Mouse (Mus musculus): ENCODE measurements around the gene Drap1. TPM values are rescaled to one million over a fixed set of nuclear protein-coding genes. Genes with fewer than 3 reads are reported as not detected.

The Drap1 gene
- polyA plus RNA-seq, 1 experiment from 2014 or later: 150 TPM

DNA sequence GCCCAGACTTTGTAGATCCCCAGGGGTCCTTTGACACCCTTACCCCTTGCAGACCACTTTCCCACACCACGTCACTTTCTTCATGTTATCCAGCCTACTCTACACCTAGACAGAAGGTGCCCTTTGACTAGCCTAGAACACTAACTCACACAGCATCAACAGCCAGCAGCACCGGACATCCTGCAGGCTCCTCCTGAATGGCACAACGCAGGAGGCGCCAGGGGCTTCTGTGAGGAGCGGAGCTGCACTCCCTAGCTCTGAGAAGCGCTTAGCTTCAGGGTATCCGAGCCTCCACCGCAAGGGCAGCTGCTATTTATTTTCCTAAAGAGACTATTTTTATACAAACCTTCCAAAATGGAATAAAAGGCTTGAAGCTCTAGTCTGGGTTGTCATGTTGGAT is 30.8 kb upstream of the Drap1 start:
- H3K27ac ChIP-seq (ENCODE audit: low read depth, low read length): peak overlapping the region; percentile 94; the same call in 1 of the 2 replicates
- peak overlapping the region; percentile 87 for H3K4me3 ChIP-seq (ENCODE audit: low read depth, low read length)
- H3K9ac ChIP-seq (ENCODE audit: low read depth, low read length): peak overlapping the region; percentile 95
- no peak for ATAC-seq (replicated peaks; ENCODE audit: insufficient number of reproducible peaks, low FRiP score, low TSS enrichment)
- no peaks in the 10 kb centered on the region for H3K9me3 ChIP-seq (replicated peaks; ENCODE audit: control insufficient read depth, low read length)
- no peaks in the 10 kb centered on the region for H3K36me3 ChIP-seq (ENCODE audit: control insufficient read depth, insufficient read depth, low read length)
- peaks cover under 1% of the 10 kb centered on the region; the same call in 1 of the 2 replicates for H3K27me3 ChIP-seq (ENCODE audit: control insufficient read depth, insufficient read depth, low read length)
- 52% methylated on average over 8 of the region's 8 CpGs for WGBS (ENCODE audit: insufficient replicate concordance)
- peak overlapping the region; percentile 100 for H3K4me2 ChIP-seq
- peaks cover 19% of the 10 kb centered on the region for H3K4me1 ChIP-seq (ENCODE audit: control insufficient read depth, insufficient read depth, low read length)

DNA sequence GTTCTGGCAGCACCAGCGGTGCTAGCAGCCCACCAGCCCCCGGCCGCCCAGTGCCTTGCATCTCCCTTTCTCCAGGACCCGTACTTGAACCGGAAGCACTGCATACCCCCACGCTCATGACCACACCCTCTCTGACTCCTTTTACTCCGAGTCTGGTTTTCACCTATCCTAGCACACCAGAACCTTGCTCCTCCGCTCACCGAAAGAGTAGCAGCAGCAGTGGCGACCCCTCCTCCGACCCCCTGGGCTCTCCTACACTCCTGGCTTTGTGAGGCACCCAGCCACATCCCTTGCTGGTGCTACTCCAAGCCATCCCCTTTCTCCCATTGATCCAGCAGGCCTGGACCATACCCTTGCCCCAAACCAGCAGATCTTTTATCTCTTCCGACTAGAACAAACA is 30.3 kb upstream of the Drap1 start:
- peaks cover 5% of the 10 kb centered on the region; the same call in 1 of the 2 replicates for H3K27me3 ChIP-seq (ENCODE audit: control insufficient read depth, insufficient read depth, low read length)
- peaks cover 21% of the 10 kb centered on the region for H3K4me1 ChIP-seq (ENCODE audit: control insufficient read depth, insufficient read depth, low read length)
- no peaks in the 10 kb centered on the region for H3K36me3 ChIP-seq (ENCODE audit: control insufficient read depth, insufficient read depth, low read length)
- H3K27ac ChIP-seq (ENCODE audit: low read depth, low read length): no peak overlapping the region
- H3K4me3 ChIP-seq (ENCODE audit: low read depth, low read length): peak overlapping the region; percentile 87
- ATAC-seq (replicated peaks; ENCODE audit: insufficient number of reproducible peaks, low FRiP score, low TSS enrichment): no peak
- H3K9me3 ChIP-seq (replicated peaks; ENCODE audit: control insufficient read depth, low read length): no peaks in the 10 kb centered on the region
- WGBS (ENCODE audit: insufficient replicate concordance): 59% methylated on average over 12 of the region's 12 CpGs
- H3K4me2 ChIP-seq: peak overlapping the region; percentile 100
- H3K9ac ChIP-seq (ENCODE audit: low read depth, low read length): peak overlapping the region; percentile 95; the same call in 1 of the 2 replicates

DNA sequence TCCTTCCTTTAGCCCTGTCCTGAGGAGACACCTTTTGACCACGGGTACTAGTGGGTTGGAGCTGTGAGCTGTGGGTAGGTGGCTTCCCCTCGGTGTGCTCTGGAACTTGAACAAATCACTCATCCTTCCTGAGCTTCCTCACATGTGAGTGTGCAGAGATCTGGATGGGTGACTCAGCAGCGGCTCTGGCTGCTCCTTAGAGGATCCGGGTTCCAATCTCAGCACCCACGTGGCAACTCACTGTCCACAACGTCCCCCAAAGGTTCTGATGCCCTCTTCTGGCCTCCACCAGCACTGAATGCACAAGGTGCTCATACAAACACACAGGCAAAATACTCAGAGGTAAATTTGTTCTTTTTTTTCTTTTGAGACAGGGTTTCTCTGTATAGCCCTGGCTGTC is 27.0 kb upstream of the Drap1 start:
- no peak overlapping the region for H3K27ac ChIP-seq (ENCODE audit: low read depth, low read length)
- H3K27me3 ChIP-seq (ENCODE audit: control insufficient read depth, insufficient read depth, low read length): peaks cover 35% of the 10 kb centered on the region
- H3K4me3 ChIP-seq (ENCODE audit: low read depth, low read length): no peak overlapping the region
- ATAC-seq (replicated peaks; ENCODE audit: insufficient number of reproducible peaks, low FRiP score, low TSS enrichment): no peak
- no peaks in the 10 kb centered on the region for H3K36me3 ChIP-seq (ENCODE audit: control insufficient read depth, insufficient read depth, low read length)
- no peaks in the 10 kb centered on the region for H3K9me3 ChIP-seq (replicated peaks; ENCODE audit: control insufficient read depth, low read length)
- H3K9ac ChIP-seq (ENCODE audit: low read depth, low read length): no peak overlapping the region
- WGBS (ENCODE audit: insufficient replicate concordance): 70% methylated on average over 6 of the region's 6 CpGs
- H3K4me2 ChIP-seq: no peak overlapping the region
- peaks cover 36% of the 10 kb centered on the region for H3K4me1 ChIP-seq (ENCODE audit: control insufficient read depth, insufficient read depth, low read length)

DNA sequence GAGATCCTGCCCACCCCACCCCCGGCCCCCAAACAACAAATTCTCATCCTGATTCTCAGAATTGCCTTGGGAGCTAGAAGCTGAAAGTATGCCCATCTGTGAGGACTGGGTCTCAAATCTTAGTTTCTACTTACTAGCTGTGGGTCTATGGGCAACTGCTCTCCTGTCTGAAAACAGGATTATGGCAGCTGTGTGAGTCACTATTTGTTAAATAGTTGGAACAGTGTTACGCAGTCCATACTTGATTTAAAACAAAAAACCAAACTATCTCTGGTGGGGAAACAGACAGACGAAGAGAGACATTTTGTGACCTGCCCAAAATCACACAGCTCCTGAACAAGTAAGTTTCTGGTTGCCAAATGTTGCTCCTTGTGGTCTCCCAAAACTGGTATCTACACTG is 24.9 kb upstream of the Drap1 start:
- Histone ChIP-seq H3K27me3 (ENCODE audit: control insufficient read depth, insufficient read depth, low read length) (peaks cover 48% of the 10 kb centered on the region), H3K9me3 (replicated peaks; ENCODE audit: control insufficient read depth, low read length) (no peaks in the 10 kb centered on the region), H3K9ac (ENCODE audit: low read depth, low read length) (no peak overlapping the region), H3K4me3 (ENCODE audit: low read depth, low read length) (no peak overlapping the region), H3K36me3 (ENCODE audit: control insufficient read depth, insufficient read depth, low read length) (no peaks in the 10 kb centered on the region), H3K4me2 (no peak overlapping the region), H3K4me1 (ENCODE audit: control insufficient read depth, insufficient read depth, low read length) (peaks cover 21% of the 10 kb centered on the region), H3K27ac (ENCODE audit: low read depth, low read length) (no peak overlapping the region)
- ATAC-seq (replicated peaks; ENCODE audit: insufficient number of reproducible peaks, low FRiP score, low TSS enrichment): no peak
- WGBS (ENCODE audit: insufficient replicate concordance): 77% methylated on average over 3 of the region's 3 CpGs

DNA sequence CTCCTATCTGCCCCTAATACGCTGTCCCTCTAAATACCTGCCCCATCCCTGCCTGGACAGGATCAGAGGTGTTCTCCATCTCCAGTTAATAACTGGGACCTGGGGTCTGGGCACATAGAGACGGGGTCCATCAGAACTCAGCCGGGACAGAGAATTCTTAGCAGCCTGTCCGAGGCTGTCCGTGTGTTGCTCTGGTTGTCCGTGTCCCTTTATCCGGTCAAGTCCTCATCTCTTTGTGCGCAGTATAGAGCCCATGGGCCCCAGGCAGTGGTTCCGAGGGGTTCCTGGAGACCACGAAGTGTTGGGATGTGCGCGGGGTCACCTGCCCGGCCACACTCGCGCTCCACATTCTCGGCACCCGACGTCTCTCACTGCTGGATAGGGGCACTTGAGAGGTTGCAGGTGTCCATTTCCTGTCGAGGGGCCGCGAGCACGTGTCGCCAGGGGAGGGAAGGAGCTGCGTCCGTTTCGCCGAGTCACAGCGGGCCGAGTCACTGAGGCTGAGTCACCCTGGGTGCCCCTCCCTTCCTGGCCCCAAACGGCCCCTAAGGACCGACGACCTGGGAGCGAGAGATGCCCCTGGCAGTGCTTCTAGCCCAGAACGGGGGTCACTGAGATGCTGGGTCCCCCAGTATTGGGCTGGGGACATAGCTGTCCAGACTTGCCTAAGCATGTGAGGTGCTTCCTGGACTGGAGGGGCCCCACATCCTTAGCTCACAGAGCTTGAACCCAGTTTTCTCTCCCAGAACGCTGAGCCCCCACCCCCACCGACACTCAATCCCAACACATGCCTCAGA is 23.8 kb upstream of the Drap1 start:
- no peaks in the 10 kb centered on the region for H3K9me3 ChIP-seq (replicated peaks; ENCODE audit: control insufficient read depth, low read length)
- no peak overlapping the region for H3K27ac ChIP-seq (ENCODE audit: low read depth, low read length)
- H3K9ac ChIP-seq (ENCODE audit: low read depth, low read length): peak overlapping the region; percentile 50; the same call in 1 of the 2 replicates
- peak; percentile 53; the same call in 1 of the 2 replicates for ATAC-seq (replicated peaks; ENCODE audit: insufficient number of reproducible peaks, low FRiP score, low TSS enrichment)
- H3K4me1 ChIP-seq (ENCODE audit: control insufficient read depth, insufficient read depth, low read length): peaks cover 21% of the 10 kb centered on the region
- peak overlapping the region; percentile 57 for H3K4me3 ChIP-seq (ENCODE audit: low read depth, low read length)
- H3K36me3 ChIP-seq (ENCODE audit: control insufficient read depth, insufficient read depth, low read length): no peaks in the 10 kb centered on the region
- H3K27me3 ChIP-seq (ENCODE audit: control insufficient read depth, insufficient read depth, low read length): peaks cover 53% of the 10 kb centered on the region
- WGBS (ENCODE audit: insufficient replicate concordance): 7% methylated on average over 30 of the region's 36 CpGs
- H3K4me2 ChIP-seq: peak overlapping the region; percentile 92

DNA sequence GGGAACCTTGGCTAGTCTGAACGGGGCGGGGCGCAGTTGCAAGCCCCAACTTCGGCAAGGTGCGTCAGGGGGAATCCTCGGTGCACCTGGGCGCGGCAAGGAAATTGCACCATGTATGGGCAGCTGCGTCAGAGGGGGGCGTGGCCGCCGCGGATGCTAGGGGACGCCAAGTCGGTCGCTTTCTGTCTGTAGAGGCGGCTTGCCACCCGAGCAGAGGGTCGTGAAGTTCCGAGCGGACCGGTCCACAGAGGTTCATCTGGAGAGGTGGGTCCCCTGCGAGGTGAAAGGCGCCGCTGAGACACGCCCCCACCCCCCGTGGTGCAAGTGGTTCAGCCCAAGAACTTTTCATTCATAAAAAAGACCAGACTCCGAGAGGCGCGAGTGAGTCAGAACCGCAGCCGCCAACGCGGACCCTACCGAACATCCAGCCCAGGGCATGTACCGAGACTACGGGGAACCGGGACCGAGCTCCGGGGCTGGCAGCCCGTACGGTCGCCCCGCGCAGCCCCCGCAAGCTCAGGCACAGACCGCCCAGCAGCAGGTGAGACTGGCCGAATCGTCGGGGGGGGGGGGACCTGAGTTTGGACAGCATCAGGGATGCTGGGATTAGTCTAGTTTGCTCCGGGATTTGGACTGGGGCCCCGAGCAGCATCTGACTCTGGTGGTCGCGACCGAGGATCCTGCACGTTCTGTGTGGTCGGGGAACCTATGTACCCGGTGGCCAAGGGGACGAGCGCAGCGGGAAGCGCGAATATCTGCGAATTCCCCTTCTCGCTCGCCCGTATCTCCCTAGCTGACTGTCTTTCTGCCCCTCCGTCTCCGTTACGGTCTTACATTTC is 23.0 kb upstream of the Drap1 start, which contains the start of gene Fosl1:
Fosl1 (plus strand) TSS at position 33 of the 839 bp plus-strand sequence.
- Histone ChIP-seq H3K4me3 (ENCODE audit: low read depth, low read length) (peak within 1 kb of the TSS; percentile 57), H3K27me3 (ENCODE audit: control insufficient read depth, insufficient read depth, low read length) (peaks cover 53% of the 10 kb centered on the region), H3K36me3 (ENCODE audit: control insufficient read depth, insufficient read depth, low read length) (no peaks in the 10 kb centered on the region), H3K27ac (ENCODE audit: low read depth, low read length) (no peak within 1 kb of the TSS), H3K4me1 (ENCODE audit: control insufficient read depth, insufficient read depth, low read length) (peaks cover 21% of the 10 kb centered on the region), H3K9ac (ENCODE audit: low read depth, low read length) (peak within 1 kb of the TSS; percentile 50), H3K9me3 (replicated peaks; ENCODE audit: control insufficient read depth, low read length) (no peaks in the 10 kb centered on the region), H3K4me2 (peak within 1 kb of the TSS; percentile 92)
- 1% methylated on average over 66 of the region's 70 CpGs for WGBS (ENCODE audit: insufficient replicate concordance)
- peak; percentile 53; the same call in 1 of the 2 replicates for ATAC-seq (replicated peaks; ENCODE audit: insufficient number of reproducible peaks, low FRiP score, low TSS enrichment)

DNA sequence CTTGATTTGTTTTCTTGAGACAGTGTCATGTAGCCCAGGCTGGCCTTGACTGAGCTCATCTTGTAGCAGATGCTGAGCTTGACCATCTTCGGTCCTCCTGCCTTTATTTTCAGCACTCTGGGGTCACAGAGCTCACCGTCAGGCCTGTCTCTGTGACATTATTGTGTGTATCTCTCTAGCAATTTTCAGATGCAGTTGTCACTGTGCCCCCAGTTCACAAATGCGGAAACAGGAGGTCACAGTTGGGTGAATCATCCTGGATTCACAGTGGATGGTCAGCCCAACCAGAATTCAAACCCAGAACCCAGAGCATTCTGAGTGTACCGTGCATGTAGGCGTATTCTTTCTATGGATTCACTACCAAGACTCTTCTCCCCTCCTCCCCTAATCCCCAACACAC is 21.0 kb upstream of the Drap1 start:
- Histone ChIP-seq H3K4me1 (ENCODE audit: control insufficient read depth, insufficient read depth, low read length) (peaks cover 21% of the 10 kb centered on the region), H3K4me2 (no peak overlapping the region), H3K27ac (ENCODE audit: low read depth, low read length) (no peak overlapping the region), H3K27me3 (ENCODE audit: control insufficient read depth, insufficient read depth, low read length) (peaks cover 53% of the 10 kb centered on the region), H3K36me3 (ENCODE audit: control insufficient read depth, insufficient read depth, low read length) (no peaks in the 10 kb centered on the region), H3K4me3 (ENCODE audit: low read depth, low read length) (no peak overlapping the region), H3K9me3 (replicated peaks; ENCODE audit: control insufficient read depth, low read length) (no peaks in the 10 kb centered on the region), H3K9ac (ENCODE audit: low read depth, low read length) (no peak overlapping the region)
- ATAC-seq (replicated peaks; ENCODE audit: insufficient number of reproducible peaks, low FRiP score, low TSS enrichment): no peak
- WGBS (ENCODE audit: insufficient replicate concordance): 85% methylated on average over 5 of the region's 5 CpGs

DNA sequence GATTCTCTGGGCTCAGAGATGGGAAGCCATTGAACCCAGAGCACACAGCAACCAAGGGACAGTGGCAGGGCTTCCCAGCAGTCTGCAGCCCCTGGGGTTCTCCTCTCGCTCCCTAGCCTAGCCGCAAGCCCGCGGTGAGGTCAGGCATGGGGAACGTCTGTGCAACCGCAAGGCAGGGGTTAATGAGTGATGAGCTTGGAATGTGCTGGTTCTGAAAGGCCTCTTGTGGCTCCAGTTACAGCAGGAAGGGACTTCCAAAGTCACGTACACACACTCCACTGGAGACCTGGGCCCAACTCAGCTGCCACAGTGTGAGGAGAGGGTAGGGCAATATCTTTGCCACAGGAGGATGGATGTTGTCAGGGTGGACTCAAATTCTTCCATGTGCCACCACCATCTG is 20.2 kb upstream of the Drap1 start:
- H3K27ac ChIP-seq (ENCODE audit: low read depth, low read length): no peak overlapping the region
- H3K9ac ChIP-seq (ENCODE audit: low read depth, low read length): no peak overlapping the region
- 27% methylated on average over 7 of the region's 7 CpGs for WGBS (ENCODE audit: insufficient replicate concordance)
- peaks cover 48% of the 10 kb centered on the region for H3K27me3 ChIP-seq (ENCODE audit: control insufficient read depth, insufficient read depth, low read length)
- H3K4me3 ChIP-seq (ENCODE audit: low read depth, low read length): no peak overlapping the region
- peaks cover 4% of the 10 kb centered on the region for H3K9me3 ChIP-seq (replicated peaks; ENCODE audit: control insufficient read depth, low read length)
- H3K4me2 ChIP-seq: no peak overlapping the region
- no peak for ATAC-seq (replicated peaks; ENCODE audit: insufficient number of reproducible peaks, low FRiP score, low TSS enrichment)
- H3K36me3 ChIP-seq (ENCODE audit: control insufficient read depth, insufficient read depth, low read length): no peaks in the 10 kb centered on the region
- H3K4me1 ChIP-seq (ENCODE audit: control insufficient read depth, insufficient read depth, low read length): peaks cover 19% of the 10 kb centered on the region

All from heart, embryonic 11.5 days (tissue).